Mouse (Mus musculus) stomach, embryonic 14.5 days (tissue): ENCODE results near the gene Ddhd1. TPM values are rescaled to one million over a fixed set of nuclear protein-coding genes. Genes with fewer than 3 reads are reported as not detected.

Source experiments
- ATAC-seq: fragments of 200-750 bp; cut with Nextera tagmentation; 2 replicates; pipeline ENCODE4 v1.8.0; 2017; ENCODE audit warnings: low read depth, moderate TSS enrichment; ENCODE audit not compliant: insufficient number of reproducible peaks, insufficient read depth, low FRiP score
- H3K27ac ChIP-seq: fragments of 300-500 bp; sonication (generic); 2 replicates; pipeline ENCODE4 v1.5.1; 2014; ENCODE audit warnings: mild to moderate bottlenecking, low read length, moderate library complexity, mixed read lengths
- H3K27me3 ChIP-seq: fragments of 300-500 bp; sonication (generic); 2 replicates; pipeline ENCODE4 v1.6.1; 2014; ENCODE audit warnings: low read length, control low read depth, mixed read lengths; ENCODE audit not compliant: control insufficient read depth, insufficient read depth
- H3K36me3 ChIP-seq: fragments of 300-500 bp; sonication (generic); 2 replicates; pipeline ENCODE4 v1.6.1; 2014; ENCODE audit warnings: mild to moderate bottlenecking, control low read depth, low read length, moderate library complexity, mixed read lengths; ENCODE audit not compliant: control insufficient read depth, insufficient read depth
- H3K4me1 ChIP-seq: fragments of 300-500 bp; sonication (generic); 2 replicates; pipeline ENCODE4 v1.6.1; 2014; ENCODE audit warnings: low read length, control low read depth, mixed read lengths; ENCODE audit not compliant: control insufficient read depth, insufficient read depth
- H3K4me2 ChIP-seq: fragments of 300-500 bp; sonication (generic); replicated peaks from 2 replicates; pipeline ENCODE4 v1.6.1; 2014; ENCODE audit warnings: low read depth, low read length, control low read depth
- H3K4me3 ChIP-seq: fragments of 300-500 bp; sonication (generic); 2 replicates; pipeline ENCODE4 v1.5.1; 2014; ENCODE audit warnings: low read depth, low read length, control low read depth
- H3K9ac ChIP-seq: fragments of 300-500 bp; sonication (generic); replicated peaks from 2 replicates; pipeline ENCODE4 v1.6.1; 2014; ENCODE audit warnings: low read depth, mild to moderate bottlenecking, control low read depth, low read length, moderate library complexity, mixed read lengths
- H3K9me3 ChIP-seq: fragments of 300-500 bp; sonication (generic); 2 replicates; pipeline ENCODE4 v1.6.1; 2016; ENCODE audit warnings: low read depth, low read length, control low read depth; ENCODE audit not compliant: control insufficient read depth
- WGBS: fragments of 180-500 bp; shearing (Covaris S2); extraction: QIAGEN DNeasy Blood & Tissue Kit; methylation state at CpG from one replicate; pipeline ENCODE4 v1.1.7; 2014; 5-methylcytosine and 5-hydroxymethylcytosine counted together
- polyA plus RNA-seq: library from polyadenylated mRNA; unstranded; fragments of >200 nt; fragmentation: Nextera tagmentation; extraction: Ambion mirVana; gene quantifications from 2 replicates; pipeline ENCODE4 v1.2.1, GENCODE M21; 2014

The Ddhd1 gene
- polyA plus RNA-seq, 1 experiment from 2014 or later, result 10.9 TPM

GRCm38 (mm10) chr14:45648999-45649818 lies 8.7 kb downstream of the Ddhd1 start:
- H3K27ac ChIP-seq, result no peak overlapping the region

GRCm38 (mm10) chr14:45648144-45648543 lies 9.8 kb downstream of the Ddhd1 start:
- ATAC-seq, result no peak
- Histone ChIP-seq H3K9ac (no peak overlapping the region), H3K4me2 (no peak overlapping the region), H3K9me3 (no peaks in the 10 kb centered on the region), H3K27me3 (no peaks in the 10 kb centered on the region), H3K4me3 (no peak overlapping the region), H3K4me1 (no peaks in the 10 kb centered on the region), H3K36me3 (no peaks in the 10 kb centered on the region), H3K27ac (no peak overlapping the region)
- 77% methylated on average over 3 of the region's 3 CpGs for WGBS

More at GRCm38 (mm10) chr14:45648999-45649818, 8.7 kb downstream of the Ddhd1 start:
- Histone ChIP-seq H3K4me2 (no peak overlapping the region), H3K4me1 (no peaks in the 10 kb centered on the region), H3K27me3 (no peaks in the 10 kb centered on the region), H3K9ac (no peak overlapping the region), H3K9me3 (no peaks in the 10 kb centered on the region), H3K36me3 (no peaks in the 10 kb centered on the region), H3K4me3 (no peak overlapping the region)
- 60% methylated on average over 11 of the region's 11 CpGs for WGBS
- no peak for ATAC-seq

GRCm38 (mm10) chr14:45647632-45648031 lies 10.3 kb downstream of the Ddhd1 start:
- H3K36me3 ChIP-seq, result no peaks in the 10 kb centered on the region
- H3K9ac ChIP-seq, result no peak overlapping the region
- H3K4me2 ChIP-seq, result no peak overlapping the region
- 88% methylated on average over 11 of the region's 11 CpGs for WGBS
- no peaks in the 10 kb centered on the region for H3K27me3 ChIP-seq
- no peaks in the 10 kb centered on the region for H3K9me3 ChIP-seq
- H3K4me3 ChIP-seq, result no peak overlapping the region
- no peak for ATAC-seq
- H3K4me1 ChIP-seq, result no peaks in the 10 kb centered on the region
- H3K27ac ChIP-seq, result no peak overlapping the region

- Histone ChIP-seq H3K4me2 (no peak overlapping the region), H3K9ac (no peak overlapping the region), H3K4me3 (no peak overlapping the region), H3K4me1 (no peaks in the 10 kb centered on the region), H3K9me3 (no peaks in the 10 kb centered on the region), H3K27me3 (no peaks in the 10 kb centered on the region), H3K27ac (no peak overlapping the region), H3K36me3 (no peaks in the 10 kb centered on the region)
- 65% methylated on average over 7 of the region's 7 CpGs for WGBS
- no peak for ATAC-seq
These were observed 10.8 kb downstream of the Ddhd1 start for GRCm38 (mm10) chr14:45647175-45647574.

GRCm38 (mm10) chr14:45644786-45645185 lies 13.2 kb downstream of the Ddhd1 start:
- Histone ChIP-seq H3K4me2 (no peak overlapping the region), H3K4me3 (no peak overlapping the region), H3K4me1 (no peaks in the 10 kb centered on the region), H3K36me3 (no peaks in the 10 kb centered on the region), H3K27me3 (no peaks in the 10 kb centered on the region), H3K27ac (no peak overlapping the region), H3K9ac (no peak overlapping the region), H3K9me3 (no peaks in the 10 kb centered on the region)
- 70% methylated on average over 1 of the region's 1 CpGs for WGBS
- ATAC-seq, result no peak

GRCm38 (mm10) chr14:45644202-45644601 lies 13.7 kb downstream of the Ddhd1 start:
- no peak overlapping the region for H3K27ac ChIP-seq
- 57% methylated on average over 7 of the region's 7 CpGs for WGBS
- H3K4me3 ChIP-seq, result no peak overlapping the region
- H3K4me2 ChIP-seq, result no peak overlapping the region
- no peaks in the 10 kb centered on the region for H3K4me1 ChIP-seq
- no peak for ATAC-seq
- H3K9me3 ChIP-seq, result no peaks in the 10 kb centered on the region
- H3K9ac ChIP-seq, result no peak overlapping the region
- H3K27me3 ChIP-seq, result no peaks in the 10 kb centered on the region
- H3K36me3 ChIP-seq, result no peaks in the 10 kb centered on the region

GRCm38 (mm10) chr14:45643461-45643860 lies 14.5 kb downstream of the Ddhd1 start:
- WGBS, result 54% methylated on average over 3 of the region's 3 CpGs
- Histone ChIP-seq H3K4me3 (no peak overlapping the region), H3K4me2 (no peak overlapping the region), H3K4me1 (no peaks in the 10 kb centered on the region), H3K27me3 (no peaks in the 10 kb centered on the region), H3K9me3 (no peaks in the 10 kb centered on the region), H3K27ac (no peak overlapping the region), H3K9ac (no peak overlapping the region), H3K36me3 (no peaks in the 10 kb centered on the region)
- no peak for ATAC-seq

GRCm38 (mm10) chr14:45642795-45643194 lies 15.1 kb downstream of the Ddhd1 start:
- Histone ChIP-seq H3K4me3 (no peak overlapping the region), H3K36me3 (no peaks in the 10 kb centered on the region), H3K27ac (no peak overlapping the region), H3K9ac (no peak overlapping the region), H3K27me3 (no peaks in the 10 kb centered on the region), H3K4me1 (no peaks in the 10 kb centered on the region), H3K9me3 (no peaks in the 10 kb centered on the region), H3K4me2 (no peak overlapping the region)
- ATAC-seq, result no peak
- WGBS, result 79% methylated on average over 5 of the region's 5 CpGs

GRCm38 (mm10) chr14:45642217-45642616 lies 15.7 kb downstream of the Ddhd1 start:
- no peak overlapping the region for H3K4me3 ChIP-seq
- no peaks in the 10 kb centered on the region for H3K27me3 ChIP-seq
- H3K9ac ChIP-seq, result no peak overlapping the region
- H3K9me3 ChIP-seq, result no peaks in the 10 kb centered on the region
- H3K36me3 ChIP-seq, result no peaks in the 10 kb centered on the region
- WGBS, result 71% methylated on average over 9 of the region's 9 CpGs
- H3K27ac ChIP-seq, result no peak overlapping the region
- H3K4me1 ChIP-seq, result no peaks in the 10 kb centered on the region
- no peak overlapping the region for H3K4me2 ChIP-seq
- ATAC-seq, result no peak
